In the genomic region with DNA sequence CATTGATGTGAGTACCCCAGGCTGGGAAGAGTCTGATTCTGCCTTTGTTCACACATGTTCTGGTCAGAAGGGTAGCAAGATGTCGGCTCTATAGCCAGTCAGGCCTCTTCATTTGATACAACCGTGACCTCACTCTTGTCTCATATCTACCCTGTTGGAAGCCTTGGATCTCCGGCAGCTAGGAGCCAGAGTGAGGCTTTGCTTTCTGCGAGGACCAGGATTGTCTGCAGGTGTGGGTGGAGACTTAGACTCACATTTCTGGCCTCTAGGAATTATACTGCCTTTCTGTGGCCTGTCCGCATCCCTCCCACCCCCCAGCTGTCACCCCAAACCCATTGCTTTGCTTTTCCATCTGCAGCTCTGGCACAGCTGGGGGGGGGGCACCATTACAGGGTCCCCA, we compare ENCODE assay signal across 21 mouse cellular contexts. TPM values are rescaled to one million over a fixed set of nuclear protein-coding genes. Genes with fewer than 3 reads are reported as not detected.
A peak's percentile ranks its signal among the peaks of the same experiment; 100 is the strongest.
DNase-seq lines count a peak whose midpoint lies in the region; ATAC-seq and TF ChIP-seq lines count a peak whose summit lies in the region.
"Had no signal": no experiment of that assay in that cellular context is flagged by ENCODE, and none has a peak within 500 bp of the region (broad histone marks: within the 10 kb centered on the region; RNA-seq: fewer than 3 reads in every experiment).

No protein-coding gene starts in this region.

- intact Hi-C loops in left cerebral cortex, postnatal 36 days (cut with DNase I): loop anchor here (10.0 kb wide), 1 partner anchor 182 kb away; no protein-coding TSS in a partner anchor

- H3K27ac ChIP-seq in forebrain, embryonic 10.5 days: peak overlapping the region; percentile 68
- no peak overlapping the region for H3K27ac ChIP-seq in forebrain, embryonic 16.5 days (ENCODE audit: low read length)
- peak overlapping the region; percentile 87; the same call in 1 of the 2 replicates for H3K27ac ChIP-seq in stomach, embryonic 14.5 days (ENCODE audit: low read length)
- no peak overlapping the region for H3K27ac ChIP-seq in stomach, postnatal 0 days (replicated peaks)
- H3K27ac ChIP-seq in hindbrain, embryonic 16.5 days (ENCODE audit: low read depth, low read length): 0 out of 2 replicates have a peak overlapping the region, but pooled peaks have one; percentile 24
- H3K27ac ChIP-seq in stomach, embryonic 16.5 days (ENCODE audit: low read length): peak overlapping the region; percentile 47; the same call in 1 of the 2 replicates
- H3K27ac ChIP-seq: forebrain, embryonic 15.5 days had no signal

- no peak for DNase-seq in forebrain, embryonic 10.5 days (ENCODE audit: extremely low spot score, low spot score)
- no peak for DNase-seq in stomach, postnatal 0 days (ENCODE audit: low spot score)
- no peak for DNase-seq in left cerebral cortex, postnatal 36 days (ENCODE audit: low spot score in 2 of 2)
- no peak for DNase-seq in layer of hippocampus, adult 18-20 months (ENCODE audit: low spot score in 2 of 2)
- DNase-seq: cerebellum, postnatal 25 days; gastrocnemius, postnatal 10 days; heart, postnatal 4 days; kidney, adult 9 months; kidney, postnatal 4 days; right cerebral cortex, adult 18-20 months had no signal

- TF ChIP-seq CTCF in stomach, postnatal 0 days (IDR thresholded peaks at IDR 0.05; ENCODE audit: low read depth): no peak

- H3K4me3 ChIP-seq in forebrain, embryonic 10.5 days: no peak overlapping the region
- no peak overlapping the region for H3K4me3 ChIP-seq in forebrain, embryonic 16.5 days (replicated peaks; ENCODE audit: low read length)
- no peak overlapping the region for H3K4me3 ChIP-seq in stomach, embryonic 14.5 days (ENCODE audit: low read depth, low read length)
- no peak overlapping the region for H3K4me3 ChIP-seq in stomach, postnatal 0 days (ENCODE audit: low read depth, low read length)
- no peak overlapping the region for H3K4me3 ChIP-seq in hindbrain, embryonic 16.5 days (ENCODE audit: low read length)
- H3K4me3 ChIP-seq in stomach, embryonic 16.5 days (replicated peaks; ENCODE audit: low read length): no peak overlapping the region
- H3K4me3 ChIP-seq: forebrain, embryonic 15.5 days; heart, embryonic 12.5 days had no signal

- no peak for ATAC-seq in forebrain, embryonic 16.5 days
- ATAC-seq in stomach, embryonic 14.5 days (ENCODE audit: insufficient number of reproducible peaks, insufficient read depth, low FRiP score, low read depth): no peak
- no peak for ATAC-seq in stomach, postnatal 0 days (ENCODE audit: low FRiP score, low TSS enrichment)
- no peak for ATAC-seq in hindbrain, embryonic 16.5 days
- ATAC-seq in stomach, embryonic 16.5 days (ENCODE audit: insufficient read depth, low FRiP score): no peak
- ATAC-seq: forebrain, embryonic 15.5 days; Patski had no signal

- H3K9me3 ChIP-seq in forebrain, embryonic 10.5 days: no peaks in the 10 kb centered on the region
- H3K9me3 ChIP-seq in forebrain, embryonic 16.5 days (ENCODE audit: control insufficient read depth, low read length): no peaks in the 10 kb centered on the region
- no peaks in the 10 kb centered on the region for H3K9me3 ChIP-seq in stomach, embryonic 14.5 days (ENCODE audit: control insufficient read depth, low read depth, low read length)
- no peaks in the 10 kb centered on the region for H3K9me3 ChIP-seq in stomach, postnatal 0 days (ENCODE audit: control insufficient read depth, low read length)
- no peaks in the 10 kb centered on the region for H3K9me3 ChIP-seq in hindbrain, embryonic 16.5 days (ENCODE audit: control insufficient read depth, low read length)
- H3K9me3 ChIP-seq in stomach, embryonic 16.5 days (replicated peaks; ENCODE audit: control insufficient read depth, low read length): no peaks in the 10 kb centered on the region
- H3K9me3 ChIP-seq: forebrain, embryonic 15.5 days; heart, embryonic 12.5 days had no signal

- no peak overlapping the region for H3K4me2 ChIP-seq in forebrain, embryonic 16.5 days (ENCODE audit: low read length)
- H3K4me2 ChIP-seq in stomach, embryonic 14.5 days (replicated peaks; ENCODE audit: low read depth, low read length): no peak overlapping the region
- H3K4me2 ChIP-seq in stomach, postnatal 0 days (replicated peaks; ENCODE audit: low read depth): no peak overlapping the region
- H3K4me2 ChIP-seq in hindbrain, embryonic 16.5 days (ENCODE audit: low read length): no peak overlapping the region; the same call in 1 of the 2 replicates
- no peak overlapping the region for H3K4me2 ChIP-seq in stomach, embryonic 16.5 days (ENCODE audit: low read depth, low read length)
- H3K4me2 ChIP-seq: forebrain, embryonic 15.5 days; heart, embryonic 12.5 days; liver, embryonic 11.5 days had no signal

- H3K27me3 ChIP-seq in forebrain, embryonic 10.5 days (ENCODE audit: poor library complexity, severe bottlenecking): peaks cover 34% of the 10 kb centered on the region
- peaks cover 6% of the 10 kb centered on the region; the same call in 1 of the 2 replicates for H3K27me3 ChIP-seq in forebrain, embryonic 16.5 days (replicated peaks; ENCODE audit: control insufficient read depth, insufficient read depth, low read length)
- H3K27me3 ChIP-seq in stomach, embryonic 14.5 days (ENCODE audit: control insufficient read depth, insufficient read depth, low read length): no peaks in the 10 kb centered on the region
- H3K27me3 ChIP-seq in stomach, postnatal 0 days (ENCODE audit: control insufficient read depth, insufficient read depth, low read length): no peaks in the 10 kb centered on the region
- peaks cover 2% of the 10 kb centered on the region; the same call in 1 of the 2 replicates for H3K27me3 ChIP-seq in hindbrain, embryonic 16.5 days (replicated peaks; ENCODE audit: control insufficient read depth, insufficient read depth, low read length)
- peaks cover 10% of the 10 kb centered on the region; the same call in 1 of the 2 replicates for H3K27me3 ChIP-seq in stomach, embryonic 16.5 days (ENCODE audit: control insufficient read depth, insufficient read depth, low read length)

- peaks cover 39% of the 10 kb centered on the region for H3K4me1 ChIP-seq in forebrain, embryonic 10.5 days
- H3K4me1 ChIP-seq in forebrain, embryonic 16.5 days (replicated peaks; ENCODE audit: control insufficient read depth, insufficient read depth, low read length): peaks cover 15% of the 10 kb centered on the region
- peaks cover 17% of the 10 kb centered on the region for H3K4me1 ChIP-seq in stomach, embryonic 14.5 days (ENCODE audit: control insufficient read depth, insufficient read depth, low read length)
- no peaks in the 10 kb centered on the region for H3K4me1 ChIP-seq in stomach, postnatal 0 days (replicated peaks; ENCODE audit: control insufficient read depth, insufficient read depth)
- H3K4me1 ChIP-seq in hindbrain, embryonic 16.5 days (ENCODE audit: control insufficient read depth, insufficient read depth, low read depth, low read length): peaks cover 13% of the 10 kb centered on the region
- peaks cover 13% of the 10 kb centered on the region for H3K4me1 ChIP-seq in stomach, embryonic 16.5 days (ENCODE audit: control insufficient read depth, insufficient read depth, low read length)

- TF ChIP-seq EP300 in stomach, postnatal 0 days (optimal IDR thresholded peaks at IDR 0.05): no peak

- H3K9ac ChIP-seq in forebrain, embryonic 16.5 days (replicated peaks; ENCODE audit: low read depth, low read length): no peak overlapping the region
- no peak overlapping the region for H3K9ac ChIP-seq in stomach, embryonic 14.5 days (replicated peaks; ENCODE audit: low read depth, low read length)
- no peak overlapping the region for H3K9ac ChIP-seq in stomach, postnatal 0 days (ENCODE audit: low read length)
- no peak overlapping the region for H3K9ac ChIP-seq in hindbrain, embryonic 16.5 days (ENCODE audit: low read depth, low read length)
- H3K9ac ChIP-seq in stomach, embryonic 16.5 days (ENCODE audit: low read length): no peak overlapping the region
- H3K9ac ChIP-seq: forebrain, embryonic 15.5 days; heart, embryonic 12.5 days; lung, embryonic 14.5 days had no signal

- whole genome bisulfite sequencing in forebrain, embryonic 10.5 days: 58% methylated on average over 5 of the region's 5 CpGs
- WGBS in forebrain, embryonic 16.5 days: 64% methylated on average over 5 of the region's 5 CpGs
- 74% methylated on average over 5 of the region's 5 CpGs for WGBS in stomach, embryonic 14.5 days
- 87% methylated on average over 5 of the region's 5 CpGs for WGBS in stomach, postnatal 0 days
- WGBS in hindbrain, embryonic 16.5 days: 59% methylated on average over 5 of the region's 5 CpGs
- WGBS in stomach, embryonic 16.5 days: 76% methylated on average over 5 of the region's 5 CpGs

- H3K36me3 ChIP-seq in forebrain, embryonic 10.5 days (replicated peaks): no peaks in the 10 kb centered on the region
- no peaks in the 10 kb centered on the region for H3K36me3 ChIP-seq in forebrain, embryonic 16.5 days (ENCODE audit: control insufficient read depth, insufficient read depth)
- H3K36me3 ChIP-seq in stomach, embryonic 14.5 days (ENCODE audit: control insufficient read depth, insufficient read depth, low read length): no peaks in the 10 kb centered on the region; the same call in 1 of the 2 replicates
- no peaks in the 10 kb centered on the region for H3K36me3 ChIP-seq in stomach, postnatal 0 days (ENCODE audit: control insufficient read depth, insufficient read depth, low read length)
- no peaks in the 10 kb centered on the region for H3K36me3 ChIP-seq in hindbrain, embryonic 16.5 days (ENCODE audit: control insufficient read depth, insufficient read depth, low read length)
- H3K36me3 ChIP-seq in stomach, embryonic 16.5 days (ENCODE audit: control insufficient read depth, insufficient read depth, low read length): no peaks in the 10 kb centered on the region
- H3K36me3 ChIP-seq: forebrain, embryonic 15.5 days; heart, embryonic 12.5 days had no signal

RNA-seq across cellular contexts. Expression of a gene that starts 3.3 kb away (rescaled TPM):
- polyA plus RNA-seq in forebrain, embryonic 10.5 days (2016; fragmentation: Nextera tagmentation; extraction: Ambion mirVana): 1.4 and 1.5 TPM in 2 replicates
- polyA plus RNA-seq in forebrain, embryonic 16.5 days (2015; fragmentation: Nextera tagmentation; extraction: Ambion mirVana): 4.6 and 5.5 TPM in 2 replicates
- 8.1 and 9.9 TPM in 2 replicates for polyA plus RNA-seq in stomach, embryonic 14.5 days (2014; fragmentation: Nextera tagmentation; extraction: Ambion mirVana)
- polyA plus RNA-seq in stomach, postnatal 0 days (2015; fragmentation: Nextera tagmentation; extraction: Ambion mirVana): 5.7 and 7.6 TPM in 2 replicates
- polyA plus RNA-seq in hindbrain, embryonic 16.5 days (2015; fragmentation: Nextera tagmentation; extraction: Ambion mirVana): 15.4 and 19.3 TPM in 2 replicates
- 3.5 and 6.2 TPM in 2 replicates for polyA plus RNA-seq in stomach, embryonic 16.5 days (2015; fragmentation: Nextera tagmentation; extraction: Ambion mirVana)
- 1 to 10 TPM; 7.1 to 7.3 TPM for total RNA-seq in left cerebral cortex, postnatal 36 days (2021)
- total RNA-seq in layer of hippocampus, adult 18-20 months (2021): 1 to 10 TPM; 2.2 to 3.6 TPM
- total RNA-seq: monocyte, adult 5-6 weeks; neutrophil, adult 5-6 weeks had no signal

RNA-seq across cellular contexts. Expression of a gene that starts 25.4 kb away (rescaled TPM):
- 11.3 and 13.5 TPM in 2 replicates for polyA plus RNA-seq in forebrain, embryonic 10.5 days (2016; fragmentation: Nextera tagmentation; extraction: Ambion mirVana)
- 34.4 and 36.8 TPM in 2 replicates for polyA plus RNA-seq in forebrain, embryonic 16.5 days (2015; fragmentation: Nextera tagmentation; extraction: Ambion mirVana)
- 15.2 and 16.8 TPM in 2 replicates for polyA plus RNA-seq in stomach, embryonic 14.5 days (2014; fragmentation: Nextera tagmentation; extraction: Ambion mirVana)
- 16.1 and 17.3 TPM in 2 replicates for polyA plus RNA-seq in stomach, postnatal 0 days (2015; fragmentation: Nextera tagmentation; extraction: Ambion mirVana)
- 40.9 and 42.3 TPM in 2 replicates for polyA plus RNA-seq in hindbrain, embryonic 16.5 days (2015; fragmentation: Nextera tagmentation; extraction: Ambion mirVana)
- 8.3 and 10.0 TPM in 2 replicates for polyA plus RNA-seq in stomach, embryonic 16.5 days (2015; fragmentation: Nextera tagmentation; extraction: Ambion mirVana)
- 100 to 1,000 TPM; 185 to 195 TPM for total RNA-seq in left cerebral cortex, postnatal 36 days (2021)
- total RNA-seq in layer of hippocampus, adult 18-20 months (2021): 100 to 1,000 TPM; 162 TPM

RNA-seq across cellular contexts. Expression of a gene that starts 55.6 kb away (rescaled TPM):
- 31.5 and 33.8 TPM in 2 replicates for polyA plus RNA-seq in forebrain, embryonic 10.5 days (2016; fragmentation: Nextera tagmentation; extraction: Ambion mirVana)
- polyA plus RNA-seq in forebrain, embryonic 16.5 days (2015; fragmentation: Nextera tagmentation; extraction: Ambion mirVana): 27.4 and 32.1 TPM in 2 replicates
- 25.2 and 26.2 TPM in 2 replicates for polyA plus RNA-seq in stomach, embryonic 14.5 days (2014; fragmentation: Nextera tagmentation; extraction: Ambion mirVana)
- polyA plus RNA-seq in stomach, postnatal 0 days (2015; fragmentation: Nextera tagmentation; extraction: Ambion mirVana): 21.6 and 22.7 TPM in 2 replicates
- polyA plus RNA-seq in hindbrain, embryonic 16.5 days (2015; fragmentation: Nextera tagmentation; extraction: Ambion mirVana): 26.6 and 28.3 TPM in 2 replicates
- polyA plus RNA-seq in stomach, embryonic 16.5 days (2015; fragmentation: Nextera tagmentation; extraction: Ambion mirVana): 38.1 and 41.9 TPM in 2 replicates
- 10 to 100 TPM; 21.1 to 23.9 TPM for total RNA-seq in left cerebral cortex, postnatal 36 days (2021)
- total RNA-seq in layer of hippocampus, adult 18-20 months (2021): 10 to 100 TPM; 23.8 to 25.4 TPM

Comparison
In these comparisons a context has a peak if more than half of its experiments do, and no peak if none do; other contexts are left out.
1. H3K27ac ChIP-seq: peak in forebrain, embryonic 10.5 days (single experiment), stomach, embryonic 14.5 days (single experiment), hindbrain, embryonic 16.5 days (single experiment) and stomach, embryonic 16.5 days (single experiment); none in forebrain, embryonic 16.5 days (single experiment) and stomach, postnatal 0 days (single experiment).